ENCODE assay signal across 20 mouse cellular contexts in genomic region chr11:36758009-36758408, GRCm38 (mm10).
A peak's percentile ranks its signal among the peaks of the same experiment; 100 is the strongest.
DNase-seq lines count a peak whose midpoint lies in the region; ATAC-seq and TF ChIP-seq lines count a peak whose summit lies in the region.
"Had no signal": no experiment of that assay in that cellular context is flagged by ENCODE, and none has a peak within 500 bp of the region (broad histone marks: within the 10 kb centered on the region; RNA-seq: fewer than 3 reads in every experiment).

No protein-coding gene starts in this region.

- H3K9ac ChIP-seq in forebrain, embryonic 14.5 days (ENCODE audit: low read length), result no peak overlapping the region
- H3K9ac ChIP-seq in forebrain, embryonic 12.5 days, result no peak overlapping the region
- H3K9ac ChIP-seq in forebrain, postnatal 0 days, result no peak overlapping the region
- no peak overlapping the region for H3K9ac ChIP-seq in forebrain, embryonic 11.5 days (ENCODE audit: low read length)
- H3K9ac ChIP-seq in stomach, postnatal 0 days (ENCODE audit: low read length), result no peak overlapping the region
- H3K9ac ChIP-seq: embryonic facial prominence, embryonic 13.5 days; embryonic facial prominence, embryonic 15.5 days had no signal

- no peak for TF ChIP-seq CTCF in forebrain, postnatal 0 days (IDR thresholded peaks at IDR 0.05; ENCODE audit: low read depth)
- TF ChIP-seq CTCF in brain, embryonic 14.5 days (IDR thresholded peaks at IDR 0.05; ENCODE audit: borderline replicate concordance, extremely low read depth, insufficient read depth, insufficient read length), result no peak
- TF ChIP-seq CTCF in stomach, postnatal 0 days (IDR thresholded peaks at IDR 0.05; ENCODE audit: low read depth), result no peak

- no peaks in the 10 kb centered on the region for H3K27me3 ChIP-seq in forebrain, embryonic 14.5 days (replicated peaks; ENCODE audit: control insufficient read depth, insufficient read depth, low read length)
- H3K27me3 ChIP-seq in forebrain, embryonic 12.5 days, result no peaks in the 10 kb centered on the region
- no peaks in the 10 kb centered on the region for H3K27me3 ChIP-seq in forebrain, postnatal 0 days (ENCODE audit: insufficient read depth, low read length)
- H3K27me3 ChIP-seq in forebrain, embryonic 11.5 days (ENCODE audit: control insufficient read depth, insufficient read depth, low read length), result no peaks in the 10 kb centered on the region
- no peaks in the 10 kb centered on the region for H3K27me3 ChIP-seq in stomach, postnatal 0 days (ENCODE audit: control insufficient read depth, insufficient read depth, low read length)
- H3K27me3 ChIP-seq: embryonic facial prominence, embryonic 13.5 days; embryonic facial prominence, embryonic 15.5 days had no signal

- no peak for TF ChIP-seq POLR2A in brain, embryonic 14.5 days (IDR thresholded peaks at IDR 0.05; ENCODE audit: borderline replicate concordance, extremely low read depth, insufficient read depth, insufficient read length, poor library complexity, severe bottlenecking)

- H3K4me2 ChIP-seq in forebrain, embryonic 14.5 days (ENCODE audit: low read length), result no peak overlapping the region
- no peak overlapping the region for H3K4me2 ChIP-seq in forebrain, embryonic 12.5 days
- H3K4me2 ChIP-seq in forebrain, postnatal 0 days (ENCODE audit: low read depth), result no peak overlapping the region
- H3K4me2 ChIP-seq in forebrain, embryonic 11.5 days (ENCODE audit: low read depth, low read length, severe bottlenecking), result no peak overlapping the region
- H3K4me2 ChIP-seq in stomach, postnatal 0 days (replicated peaks; ENCODE audit: low read depth), result no peak overlapping the region
- H3K4me2 ChIP-seq: embryonic facial prominence, embryonic 13.5 days; embryonic facial prominence, embryonic 15.5 days had no signal

- H3K4me1 ChIP-seq in forebrain, embryonic 14.5 days (ENCODE audit: control insufficient read depth, insufficient read depth, low read length), result peaks cover 5% of the 10 kb centered on the region; the same call in 1 of the 2 replicates
- H3K4me1 ChIP-seq in forebrain, embryonic 12.5 days, result peaks cover 3% of the 10 kb centered on the region
- H3K4me1 ChIP-seq in forebrain, postnatal 0 days (ENCODE audit: insufficient read depth), result 0 out of 2 replicates have a peak, but pooled peaks cover 2% of the 10 kb centered on the region
- H3K4me1 ChIP-seq in forebrain, embryonic 11.5 days (replicated peaks; ENCODE audit: control insufficient read depth, insufficient read depth, low read length), result no peaks in the 10 kb centered on the region
- H3K4me1 ChIP-seq in stomach, postnatal 0 days (replicated peaks; ENCODE audit: control insufficient read depth, insufficient read depth), result no peaks in the 10 kb centered on the region
- H3K4me1 ChIP-seq: embryonic facial prominence, embryonic 13.5 days; embryonic facial prominence, embryonic 15.5 days had no signal

- peak; percentile 47 for DNase-seq in forebrain, embryonic 14.5 days (ENCODE audit: low spot score)
- peak; percentile 5 for DNase-seq in forebrain, postnatal 0 days
- DNase-seq in forebrain, embryonic 11.5 days (ENCODE audit: low spot score), result no peak
- peak; percentile 64 for DNase-seq in brain, embryonic 14.5 days (ENCODE audit: low read depth)
- peak; percentile 18 for DNase-seq in brain, embryonic 18.5 days (ENCODE audit: low read depth, low spot score)
- no peak for DNase-seq in stomach, postnatal 0 days (ENCODE audit: low spot score)
- DNase-seq: adrenal gland, adult 2 months; adrenal gland, postnatal 10 days; adrenal gland, postnatal 25 days; cerebellum, adult 11 months; cerebellum, adult 18-20 months; cerebellum, adult 8-10 months; cerebellum, adult 9-11 months; cerebellum, postnatal 14 days; cerebellum, postnatal 36 days; embryo, embryonic 11 days had no signal

- no peak overlapping the region for H3K4me3 ChIP-seq in forebrain, embryonic 14.5 days (ENCODE audit: low read depth, low read length)
- H3K4me3 ChIP-seq in forebrain, embryonic 12.5 days (replicated peaks), result no peak overlapping the region
- H3K4me3 ChIP-seq in forebrain, postnatal 0 days (ENCODE audit: low read depth, low read length), result no peak overlapping the region
- H3K4me3 ChIP-seq in forebrain, embryonic 11.5 days (ENCODE audit: low read depth, low read length), result no peak overlapping the region
- H3K4me3 ChIP-seq in stomach, postnatal 0 days (ENCODE audit: low read depth, low read length), result no peak overlapping the region
- H3K4me3 ChIP-seq: embryonic facial prominence, embryonic 13.5 days; embryonic facial prominence, embryonic 15.5 days; erythroblast, embryonic 14.5 days had no signal

- peak; percentile 50; the same call in 1 of the 2 replicates for ATAC-seq in forebrain, embryonic 14.5 days
- ATAC-seq in forebrain, embryonic 12.5 days (ENCODE audit: low FRiP score), result no peak
- 0 out of 2 replicates have a peak, but pooled peaks have one; percentile 8 for ATAC-seq in forebrain, postnatal 0 days
- ATAC-seq in forebrain, embryonic 11.5 days (replicated peaks; ENCODE audit: low FRiP score), result no peak
- ATAC-seq in stomach, postnatal 0 days (ENCODE audit: low FRiP score, low TSS enrichment), result no peak

- H3K27ac ChIP-seq in forebrain, embryonic 14.5 days (ENCODE audit: low read depth, low read length), result no peak overlapping the region
- H3K27ac ChIP-seq in forebrain, embryonic 12.5 days, result no peak overlapping the region
- no peak overlapping the region for H3K27ac ChIP-seq in forebrain, postnatal 0 days (ENCODE audit: low read depth, low read length)
- H3K27ac ChIP-seq in forebrain, embryonic 11.5 days (ENCODE audit: low read depth, low read length), result no peak overlapping the region
- no peak overlapping the region for H3K27ac ChIP-seq in stomach, postnatal 0 days (replicated peaks)
- H3K27ac ChIP-seq: embryonic facial prominence, embryonic 13.5 days; embryonic facial prominence, embryonic 15.5 days had no signal

- H3K36me3 ChIP-seq in forebrain, embryonic 14.5 days (ENCODE audit: control insufficient read depth, insufficient read depth, low read length), result no peaks in the 10 kb centered on the region
- no peaks in the 10 kb centered on the region for H3K36me3 ChIP-seq in forebrain, embryonic 12.5 days (replicated peaks)
- no peaks in the 10 kb centered on the region for H3K36me3 ChIP-seq in forebrain, postnatal 0 days (ENCODE audit: insufficient read depth)
- no peaks in the 10 kb centered on the region for H3K36me3 ChIP-seq in forebrain, embryonic 11.5 days (ENCODE audit: control insufficient read depth, insufficient read depth, low read length)
- no peaks in the 10 kb centered on the region for H3K36me3 ChIP-seq in stomach, postnatal 0 days (ENCODE audit: control insufficient read depth, insufficient read depth, low read length)
- H3K36me3 ChIP-seq: embryonic facial prominence, embryonic 13.5 days; embryonic facial prominence, embryonic 15.5 days had no signal

- 27% methylated on average over 3 of the region's 3 CpGs for WGBS in forebrain, embryonic 14.5 days
- 49% methylated on average over 3 of the region's 3 CpGs for WGBS in forebrain, embryonic 12.5 days
- WGBS in forebrain, postnatal 0 days, result 33% methylated on average over 3 of the region's 3 CpGs
- 72% methylated on average over 3 of the region's 3 CpGs for WGBS in forebrain, embryonic 11.5 days
- WGBS in stomach, postnatal 0 days, result 81% methylated on average over 3 of the region's 3 CpGs

- no peak for TF ChIP-seq EP300 in stomach, postnatal 0 days (optimal IDR thresholded peaks at IDR 0.05)

- no peaks in the 10 kb centered on the region for H3K9me3 ChIP-seq in forebrain, embryonic 14.5 days (replicated peaks; ENCODE audit: control insufficient read depth, low read length)
- no peaks in the 10 kb centered on the region for H3K9me3 ChIP-seq in forebrain, embryonic 12.5 days
- no peaks in the 10 kb centered on the region for H3K9me3 ChIP-seq in forebrain, postnatal 0 days (ENCODE audit: low read length)
- H3K9me3 ChIP-seq in forebrain, embryonic 11.5 days (ENCODE audit: control insufficient read depth, low read length), result no peaks in the 10 kb centered on the region
- no peaks in the 10 kb centered on the region for H3K9me3 ChIP-seq in stomach, postnatal 0 days (ENCODE audit: control insufficient read depth, low read length)
- H3K9me3 ChIP-seq: embryonic facial prominence, embryonic 13.5 days; embryonic facial prominence, embryonic 15.5 days had no signal

Comparison
In these comparisons a context has a peak if more than half of its experiments do, and no peak if none do; other contexts are left out.
1. ATAC-seq: peak in forebrain, embryonic 14.5 days (single experiment) and forebrain, postnatal 0 days (single experiment); none in forebrain, embryonic 12.5 days (single experiment), forebrain, embryonic 11.5 days (single experiment) and stomach, postnatal 0 days (single experiment).
2. DNase-seq: peak in forebrain, embryonic 14.5 days (single experiment), forebrain, postnatal 0 days (single experiment), brain, embryonic 14.5 days (single experiment) and brain, embryonic 18.5 days (single experiment); none in forebrain, embryonic 11.5 days (single experiment) and stomach, postnatal 0 days (single experiment).